Mouse (Mus musculus): ENCODE measurements around the gene Zswim2. TPM values are rescaled to one million over a fixed set of nuclear protein-coding genes. Genes with fewer than 3 reads are reported as not detected.

Gene Zswim2
- total and polyA plus RNA-seq, 3 experiments, result not detected

GRCm38 (mm10) chr2:83901896-83902540, 39.0 kb downstream of the Zswim2 start:
- no peak overlapping the region for H3K4me2 ChIP-seq (ENCODE audit: insufficient read depth, low read depth, poor library complexity, severe bottlenecking)
- in situ Hi-C loops (cut with MboI; ENCODE audit: low pct_ligation_motif_present, low pct_unique_long_range_greater_than_20kb, low sequenced_read_pairs) (no loop called here), dilution Hi-C loops (cut with MboI; ENCODE audit: extremely low pct_ligation_motif_present, extremely low pct_unique_long_range_greater_than_20kb, low sequenced_read_pairs) (no loop called here)
- no peak overlapping the region for H3K4me3 ChIP-seq (replicated peaks in 1 of 3; ENCODE audit: low read depth in 2 of 3, low read length in 2 of 3, poor library complexity in 1 of 3)
- no peak overlapping the region for H3K27ac ChIP-seq (ENCODE audit: insufficient read depth, low read depth)
- no peak for DNase-seq (ENCODE audit: extremely low read depth)
- H3K27me3 ChIP-seq (replicated peaks), result no peaks in the 10 kb centered on the region
- no peaks in the 10 kb centered on the region for H3K79me2 ChIP-seq (replicated peaks; ENCODE audit: control insufficient read depth, extremely low read depth, insufficient read depth, poor library complexity, severe bottlenecking)
- no peaks in the 10 kb centered on the region for H3K36me3 ChIP-seq (replicated peaks in 1 of 2; ENCODE audit: control insufficient read depth in 1 of 2, insufficient read depth in 1 of 2, low read length in 1 of 2)
- H3K9me3 ChIP-seq (replicated peaks; ENCODE audit: low read length), result no peaks in the 10 kb centered on the region
- TF ChIP-seq NELFE (IDR thresholded peaks at IDR 0.05; ENCODE audit: low read depth, low read length), result no peak
- no peak for TF ChIP-seq MXI1 (IDR thresholded peaks at IDR 0.05; ENCODE audit: low read depth, low read length)
- no peak for TF ChIP-seq ZKSCAN1 (IDR thresholded peaks at IDR 0.05; ENCODE audit: borderline replicate concordance, low read depth, low read length)
- TF ChIP-seq EP300 (IDR thresholded peaks at IDR 0.05; ENCODE audit: low read length), result no peak
- H3K9ac ChIP-seq (ENCODE audit: insufficient read depth, low read depth), result no peak overlapping the region
- peaks cover 3 to 6% of the 10 kb centered on the region in 2 experiments; a peak in 2 of 4 replicates for H3K4me1 ChIP-seq (ENCODE audit: control insufficient read depth in 1 of 2, insufficient read depth in 2 of 2)

DNA sequence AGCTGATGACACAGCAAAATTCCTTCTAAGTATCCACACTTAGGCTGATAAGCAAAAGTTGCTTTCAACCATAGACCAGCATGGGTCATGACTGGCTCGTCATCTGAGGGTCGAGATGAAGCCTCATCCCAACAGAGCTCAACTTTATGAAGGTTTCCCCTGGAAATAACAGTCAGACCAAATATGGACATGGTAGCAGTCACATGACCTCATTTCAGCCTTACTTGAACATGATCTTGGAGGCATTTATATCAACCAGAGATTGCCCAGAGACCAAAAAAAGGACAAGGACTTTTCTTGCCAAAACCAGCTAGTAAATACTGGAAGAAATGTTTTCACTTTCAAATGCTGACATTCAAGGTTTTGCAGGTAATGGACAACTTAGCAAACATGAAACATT, 47.3 kb downstream of the Zswim2 start:
- dilution Hi-C loops (cut with MboI; ENCODE audit: extremely low pct_ligation_motif_present, extremely low pct_unique_long_range_greater_than_20kb, low sequenced_read_pairs), result no loop called here
- no peaks in the 10 kb centered on the region for H3K79me2 ChIP-seq (replicated peaks; ENCODE audit: control insufficient read depth, extremely low read depth, insufficient read depth, poor library complexity, severe bottlenecking)
- H3K36me3 ChIP-seq (replicated peaks in 1 of 2; ENCODE audit: control insufficient read depth in 1 of 2, insufficient read depth in 1 of 2, low read length in 1 of 2), result no peaks in the 10 kb centered on the region
- TF ChIP-seq EP300 (IDR thresholded peaks at IDR 0.05; ENCODE audit: low read length), result no peak
- H3K27ac ChIP-seq (ENCODE audit: insufficient read depth, low read depth), result no peak overlapping the region
- no peak overlapping the region for H3K9ac ChIP-seq (ENCODE audit: insufficient read depth, low read depth)
- no peaks in the 10 kb centered on the region for H3K4me1 ChIP-seq (ENCODE audit: control insufficient read depth in 1 of 2, insufficient read depth in 2 of 2)
- in situ Hi-C loops (cut with MboI; ENCODE audit: low pct_ligation_motif_present, low pct_unique_long_range_greater_than_20kb, low sequenced_read_pairs), result no loop called here
- no peaks in the 10 kb centered on the region for H3K27me3 ChIP-seq (replicated peaks)
- H3K9me3 ChIP-seq (replicated peaks; ENCODE audit: low read length), result no peaks in the 10 kb centered on the region
- H3K4me3 ChIP-seq (replicated peaks in 1 of 3; ENCODE audit: low read depth in 2 of 3, low read length in 2 of 3, poor library complexity in 1 of 3), result no peak overlapping the region
- no peak overlapping the region for H3K4me2 ChIP-seq (ENCODE audit: insufficient read depth, low read depth, poor library complexity, severe bottlenecking)
- DNase-seq (ENCODE audit: extremely low read depth), result no peak

GRCm38 (mm10) chr2:83883850-83884420, 57.1 kb downstream of the Zswim2 start:
- H3K4me3 ChIP-seq (replicated peaks in 1 of 3; ENCODE audit: low read depth in 2 of 3, low read length in 2 of 3, poor library complexity in 1 of 3), result no peak overlapping the region
- dilution Hi-C loops (cut with MboI; ENCODE audit: extremely low pct_ligation_motif_present, extremely low pct_unique_long_range_greater_than_20kb, low sequenced_read_pairs), result no loop called here

More at GRCm38 (mm10) chr2:83883850-83884420, 57.1 kb downstream of the Zswim2 start:
- in situ Hi-C loops (cut with MboI; ENCODE audit: low pct_ligation_motif_present, low pct_unique_long_range_greater_than_20kb, low sequenced_read_pairs), result no loop called here
- Histone ChIP-seq H3K27ac (ENCODE audit: insufficient read depth, low read depth) (no peak overlapping the region), H3K4me2 (ENCODE audit: insufficient read depth, low read depth, poor library complexity, severe bottlenecking) (no peak overlapping the region), H3K27me3 (replicated peaks) (no peaks in the 10 kb centered on the region), H3K9ac (ENCODE audit: insufficient read depth, low read depth) (no peak overlapping the region), H3K4me1 (ENCODE audit: control insufficient read depth in 1 of 2, insufficient read depth in 2 of 2) (0 out of 4 replicates have a peak, but pooled peaks cover 0 to 4% of the 10 kb centered on the region in 2 experiments), H3K79me2 (replicated peaks; ENCODE audit: control insufficient read depth, extremely low read depth, insufficient read depth, poor library complexity, severe bottlenecking) (no peaks in the 10 kb centered on the region), H3K36me3 (replicated peaks in 1 of 2; ENCODE audit: control insufficient read depth in 1 of 2, insufficient read depth in 1 of 2, low read length in 1 of 2) (no peaks in the 10 kb centered on the region), H3K9me3 (replicated peaks; ENCODE audit: low read length) (no peaks in the 10 kb centered on the region)
- no peak for DNase-seq (ENCODE audit: extremely low read depth)
- TF ChIP-seq MYC (IDR thresholded peaks at IDR 0.05; ENCODE audit: low read depth, low read length), result no peak
- no peak for TF ChIP-seq MAZ (IDR thresholded peaks at IDR 0.05; ENCODE audit: low read depth, low read length)
- no peak for TF ChIP-seq USF1 (IDR thresholded peaks at IDR 0.05; ENCODE audit: low read depth, low read length)
- TF ChIP-seq POLR2A (IDR thresholded peaks at IDR 0.05; ENCODE audit: low read depth, low read length), result no peak
- no peak for TF ChIP-seq E2F4 (IDR thresholded peaks at IDR 0.05; ENCODE audit: insufficient replicate concordance, low read depth, low read length)
- no peak for TF ChIP-seq HCFC1 (IDR thresholded peaks at IDR 0.05; ENCODE audit: low read depth, low read length)
- TF ChIP-seq ZC3H11A (IDR thresholded peaks at IDR 0.05; ENCODE audit: low read depth, low read length), result no peak
- TF ChIP-seq GABPA (IDR thresholded peaks at IDR 0.05; ENCODE audit: insufficient replicate concordance, low read depth, low read length), result no peak

Other genes starting within 250 kb of the Zswim2 start
- gene Itgav, start 216.8 kb downstream of the Zswim2 start, total RNA-seq (2012; rRNA removed), result 25.0 and 25.5 TPM in 2 replicates
- 16.2 and 16.7 TPM in 2 replicates for gene Itgav, start 216.8 kb downstream of the Zswim2 start, total RNA-seq (2014; rRNA removed)
- gene Itgav, start 216.8 kb downstream of the Zswim2 start, polyA plus RNA-seq (2012; ENCODE audit: insufficient read length, low read depth), result 19.7 and 28.2 TPM in 2 replicates
- 0.80 and 2.1 TPM in 2 replicates for gene Fam171b, start 128.6 kb downstream of the Zswim2 start, total RNA-seq (2012; rRNA removed)
- gene Fam171b, start 128.6 kb downstream of the Zswim2 start, total RNA-seq (2014; rRNA removed), result 0.69 and 0.72 TPM in 2 replicates
- gene Fam171b, start 128.6 kb downstream of the Zswim2 start, polyA plus RNA-seq (2012; ENCODE audit: insufficient read length, low read depth), result 0.76 and 0.77 TPM in 2 replicates
- 0.04 TPM in 1 of 2 replicates, not detected in the other for gene Gm13698, start 14.5 kb upstream of the Zswim2 start, total RNA-seq (2012; rRNA removed)
- gene Gm13698, start 14.5 kb upstream of the Zswim2 start, total RNA-seq (2014; rRNA removed), result 0.34 and 0.44 TPM in 2 replicates
- not detected in 2 replicates for gene Gm13698, start 14.5 kb upstream of the Zswim2 start, polyA plus RNA-seq (2012; ENCODE audit: insufficient read length, low read depth)
- gene Gm13693, start 20.3 kb upstream of the Zswim2 start, total RNA-seq (2012; rRNA removed), result 0.04 TPM in 1 of 2 replicates, not detected in the other
- 0.34 and 0.44 TPM in 2 replicates for gene Gm13693, start 20.3 kb upstream of the Zswim2 start, total RNA-seq (2014; rRNA removed)
- not detected in 2 replicates for gene Gm13693, start 20.3 kb upstream of the Zswim2 start, polyA plus RNA-seq (2012; ENCODE audit: insufficient read length, low read depth)
- gene Gm13695, start 26.1 kb upstream of the Zswim2 start, total RNA-seq (2012; rRNA removed), result 0.04 TPM in 1 of 2 replicates, not detected in the other
- 0.34 TPM in 1 of 2 replicates, not detected in the other for gene Gm13695, start 26.1 kb upstream of the Zswim2 start, total RNA-seq (2014; rRNA removed)
- not detected in 2 replicates for gene Gm13695, start 26.1 kb upstream of the Zswim2 start, polyA plus RNA-seq (2012; ENCODE audit: insufficient read length, low read depth)
- 0.04 TPM in 1 of 2 replicates, not detected in the other for gene Gm13696, start 31.9 kb upstream of the Zswim2 start, total RNA-seq (2012; rRNA removed)
- 0.34 and 0.44 TPM in 2 replicates for gene Gm13696, start 31.9 kb upstream of the Zswim2 start, total RNA-seq (2014; rRNA removed)
- not detected in 2 replicates for gene Gm13696, start 31.9 kb upstream of the Zswim2 start, polyA plus RNA-seq (2012; ENCODE audit: insufficient read length, low read depth)
- 0.04 TPM in 1 of 2 replicates, not detected in the other for gene Gm13694, start 37.7 kb upstream of the Zswim2 start, total RNA-seq (2012; rRNA removed)
- 0.34 and 0.44 TPM in 2 replicates for gene Gm13694, start 37.7 kb upstream of the Zswim2 start, total RNA-seq (2014; rRNA removed)
- gene Gm13694, start 37.7 kb upstream of the Zswim2 start, polyA plus RNA-seq (2012; ENCODE audit: insufficient read length, low read depth), result not detected in 2 replicates
- 0.04 TPM in 1 of 2 replicates, not detected in the other for gene Gm13697, start 43.5 kb upstream of the Zswim2 start, total RNA-seq (2012; rRNA removed)
- gene Gm13697, start 43.5 kb upstream of the Zswim2 start, total RNA-seq (2014; rRNA removed), result 0.34 and 0.44 TPM in 2 replicates
- gene Gm13697, start 43.5 kb upstream of the Zswim2 start, polyA plus RNA-seq (2012; ENCODE audit: insufficient read length, low read depth), result not detected in 2 replicates
- 0.04 TPM in 1 of 2 replicates, not detected in the other for gene Gm13691, start 49.3 kb upstream of the Zswim2 start, total RNA-seq (2012; rRNA removed)
- gene Gm13691, start 49.3 kb upstream of the Zswim2 start, total RNA-seq (2014; rRNA removed), result 0.34 and 0.44 TPM in 2 replicates
- gene Gm13691, start 49.3 kb upstream of the Zswim2 start, polyA plus RNA-seq (2012; ENCODE audit: insufficient read length, low read depth), result not detected in 2 replicates